Mouse (Mus musculus): ENCODE results near the gene Notch2.

The Notch2 gene

DNA sequence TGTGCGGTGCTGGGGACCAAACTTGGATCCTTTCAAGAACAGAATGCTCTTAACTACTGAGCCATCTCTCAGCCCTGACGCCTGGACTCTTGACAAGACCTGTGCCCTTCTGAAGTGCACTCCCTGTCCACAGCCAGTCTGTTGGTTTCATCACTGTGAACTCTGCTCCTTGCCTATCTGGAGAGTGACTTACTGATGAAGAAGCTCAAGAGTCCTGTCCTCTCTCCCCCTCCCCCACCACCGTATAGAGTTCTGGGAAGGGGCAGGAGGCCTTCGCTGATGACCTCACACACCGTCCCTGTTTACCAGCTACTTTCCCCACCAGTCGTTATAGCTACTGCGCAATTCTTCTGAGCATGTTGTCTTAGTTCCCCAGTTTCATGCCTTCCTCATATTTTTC, 55.8 kb downstream of the Notch2 start:
- WGBS, result 76% methylated on average over 7 of the region's 7 CpGs

DNA sequence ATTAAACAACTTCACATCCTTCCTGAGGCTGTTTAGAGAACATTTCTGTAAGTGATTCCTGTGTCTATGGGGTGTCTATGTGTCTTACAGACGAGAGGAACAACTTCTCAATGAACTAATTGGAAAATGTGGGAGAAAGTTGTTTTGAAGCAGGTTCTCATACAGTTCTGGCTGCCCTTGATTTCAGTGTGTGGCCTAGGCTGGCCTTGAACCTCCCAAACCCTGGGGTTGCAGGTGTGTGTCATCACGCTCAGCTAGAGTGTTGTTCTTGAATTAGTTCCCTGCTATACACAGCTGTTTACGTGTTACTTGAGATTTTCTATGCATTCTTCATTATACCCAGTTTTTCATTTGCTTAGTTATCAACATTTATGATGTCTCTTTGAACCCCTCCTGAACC, 56.5 kb downstream of the Notch2 start:
- WGBS, result 89% methylated on average over 3 of the region's 3 CpGs

GRCm38 (mm10) chr3:98072570-98072969, 59.2 kb downstream of the Notch2 start:
- WGBS, result 97% methylated on average over 8 of the region's 8 CpGs

- WGBS, result 71% methylated on average over 4 of the region's 4 CpGs
Measured at GRCm38 (mm10) chr3:98073545-98073944, 60.2 kb downstream of the Notch2 start.

GRCm38 (mm10) chr3:98074622-98075231, 61.4 kb downstream of the Notch2 start:
- WGBS, result 81% methylated on average over 6 of the region's 6 CpGs

DNA sequence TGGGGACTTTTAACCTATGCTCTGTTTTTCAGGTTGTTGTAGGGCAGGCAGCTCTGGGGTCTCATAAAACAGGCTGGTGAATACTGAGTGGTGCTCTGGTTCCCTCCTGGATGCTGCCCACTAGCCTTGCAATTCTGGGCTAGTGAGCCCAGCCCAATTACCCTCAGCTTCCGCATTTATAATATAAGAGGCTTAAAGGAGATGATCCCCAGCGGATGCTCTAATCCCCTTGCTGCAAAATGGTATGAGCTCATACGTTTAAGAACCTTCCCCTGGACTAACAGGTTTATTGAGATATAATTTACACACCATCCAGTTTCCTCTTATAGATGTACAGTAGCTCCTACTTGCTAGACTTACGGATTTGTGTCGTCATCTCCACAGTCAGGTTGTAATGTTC, 64.5 kb downstream of the Notch2 start:
- WGBS, result 89% methylated on average over 5 of the region's 5 CpGs

- 63% methylated on average over 1 of the region's 1 CpGs for WGBS
Measured at GRCm38 (mm10) chr3:98078816-98079215, 65.5 kb downstream of the Notch2 start.

- 86% methylated on average over 2 of the region's 2 CpGs for WGBS
Measured at GRCm38 (mm10) chr3:98079601-98080215, 66.4 kb downstream of the Notch2 start.

- 95% methylated on average over 4 of the region's 4 CpGs for WGBS
Measured at GRCm38 (mm10) chr3:98080630-98081029, 67.3 kb downstream of the Notch2 start.

GRCm38 (mm10) chr3:98082188-98082587, 68.9 kb downstream of the Notch2 start:
- WGBS, result 92% methylated on average over 3 of the region's 3 CpGs

DNA sequence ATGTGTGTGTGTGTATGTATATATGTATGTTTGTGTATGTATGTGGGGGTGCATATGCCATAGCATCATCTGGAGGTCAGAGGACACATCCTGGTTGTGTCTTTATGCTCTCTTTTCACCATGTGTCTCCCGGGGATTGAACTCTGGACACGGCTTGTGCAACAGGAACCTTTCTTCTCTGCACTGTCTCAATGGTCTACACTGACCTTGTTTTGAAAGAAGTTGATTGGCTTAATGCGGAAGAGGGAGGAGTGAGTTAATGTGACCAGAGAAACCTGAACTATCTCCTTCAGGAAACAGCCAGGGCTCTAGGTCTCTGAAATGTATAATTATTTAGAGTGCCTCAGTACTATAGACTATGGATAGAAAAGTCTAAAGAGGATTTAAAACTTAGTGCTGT, 69.6 kb downstream of the Notch2 start:
- 82% methylated on average over 3 of the region's 3 CpGs for WGBS

DNA sequence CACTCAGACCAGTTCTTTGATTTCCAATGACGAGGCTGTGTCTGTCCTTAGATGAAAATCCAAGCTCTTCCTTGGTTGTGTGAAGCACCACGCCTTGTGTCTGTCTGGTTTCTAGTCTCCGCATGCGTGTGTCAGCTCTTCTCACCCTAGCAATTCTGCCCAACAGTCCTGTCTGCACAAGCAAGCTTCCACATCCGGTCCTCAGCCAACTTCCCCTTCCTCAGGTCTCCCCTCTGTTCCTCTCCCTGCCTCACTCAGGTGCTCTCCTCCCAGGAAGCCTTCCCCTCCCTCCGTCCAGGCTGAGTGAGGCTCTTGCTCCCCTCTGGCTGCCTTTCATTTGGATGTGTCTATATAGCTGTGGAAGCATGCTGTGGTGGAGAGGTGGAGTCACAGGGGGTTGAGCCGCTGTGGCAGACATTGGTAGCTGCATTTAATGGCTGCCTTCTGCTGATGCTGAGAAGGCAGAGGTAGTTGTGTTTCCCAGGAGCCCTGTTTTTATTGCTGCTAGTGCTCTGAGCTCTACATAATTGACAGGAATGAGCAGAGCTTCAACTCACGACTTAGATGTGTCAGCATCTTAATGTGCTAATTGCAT, 70.8 kb downstream of the Notch2 start:
- WGBS, result 82% methylated on average over 8 of the region's 8 CpGs

GRCm38 (mm10) chr3:98084870-98085269, 71.5 kb downstream of the Notch2 start:
- WGBS, result 91% methylated on average over 13 of the region's 13 CpGs

DNA sequence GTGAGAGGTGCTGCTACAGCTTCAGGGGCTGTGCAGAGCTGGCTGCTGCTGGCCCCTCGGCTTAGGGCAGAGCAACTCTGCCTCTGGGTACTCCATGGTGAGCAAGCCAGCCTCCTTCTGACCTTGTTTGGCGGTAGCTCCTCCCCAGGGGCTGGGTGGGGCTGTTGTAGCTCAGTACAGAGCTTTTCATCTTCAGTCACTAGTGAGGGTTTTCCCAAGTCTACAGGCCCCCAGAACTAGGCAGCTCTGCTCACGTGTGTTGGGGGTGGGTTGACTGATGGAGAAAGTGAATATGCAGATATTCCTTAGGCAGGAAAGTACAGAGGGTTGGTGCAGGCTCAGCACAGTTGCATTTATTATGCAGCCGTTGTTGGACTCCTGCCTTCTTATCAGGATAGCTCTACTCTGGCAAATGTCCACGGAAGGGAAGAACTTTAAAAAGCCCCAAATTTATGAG, 72.5 kb downstream of the Notch2 start:
- 53% methylated on average over 5 of the region's 5 CpGs for WGBS

DNA sequence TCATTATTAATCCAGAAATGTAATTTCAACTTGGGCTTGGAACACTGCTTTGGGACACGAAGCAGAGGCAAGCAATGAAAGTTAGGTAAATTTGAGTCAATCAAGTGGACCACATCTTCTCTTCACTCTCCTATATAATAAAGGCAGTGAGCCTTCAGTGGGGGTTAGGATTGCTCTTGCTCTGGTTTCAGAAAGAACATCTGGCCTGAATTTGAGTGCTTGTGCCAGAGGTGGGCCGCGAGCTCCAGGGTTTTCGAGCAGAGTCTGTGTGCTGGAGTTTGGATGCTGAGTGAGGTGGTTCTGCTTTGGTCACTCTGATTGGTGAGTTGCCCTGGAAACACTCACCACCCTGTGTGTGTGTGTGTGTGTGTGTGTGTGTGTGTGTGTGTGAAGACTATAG, 73.1 kb downstream of the Notch2 start:
- WGBS, result 86% methylated on average over 4 of the region's 4 CpGs

GRCm38 (mm10) chr3:98086860-98087259, 73.5 kb downstream of the Notch2 start:
- 83% methylated on average over 5 of the region's 5 CpGs for WGBS

DNA sequence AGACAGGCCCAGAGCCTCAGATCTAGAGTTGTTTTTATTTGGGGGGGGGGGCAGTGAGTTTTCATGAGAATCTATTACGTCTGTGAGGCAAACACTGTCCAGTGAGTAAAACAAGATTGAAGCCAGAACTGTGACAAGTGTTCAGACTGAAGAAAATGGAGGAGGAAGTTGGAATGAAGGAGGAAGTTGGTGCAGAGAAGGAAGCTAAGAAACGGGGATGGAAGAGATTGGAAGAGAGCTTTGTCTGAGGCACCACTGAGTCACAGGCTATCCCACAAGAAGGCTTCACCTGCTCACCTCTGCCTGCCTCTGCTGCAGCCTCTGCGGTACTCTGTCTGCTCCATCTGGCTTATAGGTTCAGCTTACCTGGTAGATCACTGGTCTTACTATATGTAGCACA, 74.2 kb downstream of the Notch2 start:
- 85% methylated on average over 3 of the region's 3 CpGs for WGBS

GRCm38 (mm10) chr3:98089702-98090101, 76.4 kb downstream of the Notch2 start:
- 58% methylated on average over 5 of the region's 5 CpGs for WGBS

GRCm38 (mm10) chr3:98090129-98090528, 76.8 kb downstream of the Notch2 start:
- 61% methylated on average over 8 of the region's 8 CpGs for WGBS

GRCm38 (mm10) chr3:98092680-98093370, 79.5 kb downstream of the Notch2 start:
- 73% methylated on average over 10 of the region's 10 CpGs for WGBS

DNA sequence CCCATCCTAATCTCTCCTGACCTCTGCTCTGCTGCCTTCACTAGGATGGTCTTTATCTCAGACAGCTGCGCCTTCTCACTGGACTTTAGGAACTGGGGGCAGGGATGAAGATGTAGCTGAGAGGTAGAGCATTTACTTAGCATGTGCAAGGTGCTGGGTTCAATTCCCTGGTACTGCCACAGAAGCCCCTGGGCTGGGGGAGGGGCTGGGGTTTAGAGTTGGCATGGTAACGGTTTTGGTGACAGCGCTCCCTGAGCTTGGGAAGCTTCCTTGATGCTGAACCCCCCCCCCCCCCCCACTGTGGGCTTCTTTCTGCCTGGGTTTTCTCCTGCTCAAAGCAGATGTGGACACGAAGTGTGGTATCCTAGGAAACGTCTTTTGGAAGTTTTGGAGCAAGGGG, 80.6 kb downstream of the Notch2 start:
- WGBS, result 78% methylated on average over 5 of the region's 5 CpGs
